Mouse (Mus musculus): ENCODE data around the gene Tmco2. TPM values are rescaled to one million over a fixed set of nuclear protein-coding genes. Genes with fewer than 3 reads are reported as not detected.

The Tmco2 gene
- polyA plus RNA-seq (2014; fragmentation: Illumina TruSeq; extraction: RNeasy Lipid Tissue Mini Kit (QIAGEN cat#74804); ENCODE audit: low replicate concordance), result not detected

GRCm38 (mm10) chr4:121109126-121109525, at the start of gene Tmco2:
TSS of gene Tmco2 (minus strand) at chr4:121109226.

GRCm38 (mm10) chr4:121097650-121098378, 11.2 kb downstream of the Tmco2 start, which contains the start of gene Zmpste24:
TSS of gene Zmpste24 (minus strand) at chr4:121098241.

Other genes starting within 250 kb of the Tmco2 start
- 6.9 TPM for gene Exo5, start 184.2 kb downstream of the Tmco2 start, polyA plus RNA-seq (2014; fragmentation: Illumina TruSeq; extraction: RNeasy Lipid Tissue Mini Kit (QIAGEN cat#74804); ENCODE audit: low replicate concordance)
- 2.5 TPM for gene Zfp69, start 157.5 kb downstream of the Tmco2 start, polyA plus RNA-seq (2014; fragmentation: Illumina TruSeq; extraction: RNeasy Lipid Tissue Mini Kit (QIAGEN cat#74804); ENCODE audit: low replicate concordance)
- gene Smap2, start 92.0 kb downstream of the Tmco2 start, polyA plus RNA-seq (2014; fragmentation: Illumina TruSeq; extraction: RNeasy Lipid Tissue Mini Kit (QIAGEN cat#74804); ENCODE audit: low replicate concordance), result 23.2 TPM
- not detected for gene Col9a2, start 69.8 kb downstream of the Tmco2 start, polyA plus RNA-seq (2014; fragmentation: Illumina TruSeq; extraction: RNeasy Lipid Tissue Mini Kit (QIAGEN cat#74804); ENCODE audit: low replicate concordance)
- gene Zmpste24, start 11.0 kb downstream of the Tmco2 start, polyA plus RNA-seq (2014; fragmentation: Illumina TruSeq; extraction: RNeasy Lipid Tissue Mini Kit (QIAGEN cat#74804); ENCODE audit: low replicate concordance), result 80.6 TPM
- gene Rlf, start 105.9 kb upstream of the Tmco2 start, polyA plus RNA-seq (2014; fragmentation: Illumina TruSeq; extraction: RNeasy Lipid Tissue Mini Kit (QIAGEN cat#74804); ENCODE audit: low replicate concordance), result 20.5 TPM
- not detected for gene Gm12888, start 215.7 kb upstream of the Tmco2 start, polyA plus RNA-seq (2014; fragmentation: Illumina TruSeq; extraction: RNeasy Lipid Tissue Mini Kit (QIAGEN cat#74804); ENCODE audit: low replicate concordance)